Mouse (Mus musculus): Measurements from ENCODE around the gene Olfr418. TPM values are rescaled to one million over a fixed set of nuclear protein-coding genes. Genes with fewer than 3 reads are reported as not detected.
"Not testable (repeated sequence)": the region's sequence is repeated elsewhere in the genome, so short reads cannot be mapped to it uniquely, and the experiment has no call there.

Olfr418 gene
- polyA plus RNA-seq (2014; fragmentation: Nextera tagmentation; extraction: Ambion mirVana) = not detected in 2 replicates

GRCm38 (mm10) chr1:173265701-173266100 lies at the start of gene Olfr418:
Olfr418 (plus strand) TSS chr1:173266001.
- ATAC-seq (ENCODE audit: insufficient read depth) (no peak), DNase-seq (no peak)
- TF ChIP-seq CTCF (IDR thresholded peaks at IDR 0.05; ENCODE audit: low read depth) = no peak

GRCm38 (mm10) chr1:173216481-173216880 lies 49.3 kb upstream of the Olfr418 start:
- Histone ChIP-seq H3K27ac (ENCODE audit: low read depth) (no peak overlapping the region), H3K36me3 (ENCODE audit: insufficient read depth) (no peaks in the 10 kb centered on the region), H3K27me3 (ENCODE audit: insufficient read depth, low read length) (no peaks in the 10 kb centered on the region), H3K4me1 (ENCODE audit: insufficient read depth) (no peaks in the 10 kb centered on the region), H3K9me3 (ENCODE audit: low read depth, low read length) (no peaks in the 10 kb centered on the region), H3K4me2 (no peak overlapping the region), H3K9ac (no peak overlapping the region), H3K4me3 (ENCODE audit: low read depth, low read length) (no peak overlapping the region)
- DNase-seq (no peak), ATAC-seq (ENCODE audit: insufficient read depth) (no peak)
- TF ChIP-seq CTCF (IDR thresholded peaks at IDR 0.05; ENCODE audit: low read depth) = no peak
- 81% methylated on average over 3 of the region's 3 CpGs for WGBS

More at GRCm38 (mm10) chr1:173265701-173266100, at the start of gene Olfr418:
- no peak within 1 kb of the TSS for H3K4me2 ChIP-seq
- H3K4me3 ChIP-seq (ENCODE audit: low read depth, low read length) = no peak within 1 kb of the TSS
- no peaks in the 10 kb centered on the region for H3K36me3 ChIP-seq (ENCODE audit: insufficient read depth)
- no peak within 1 kb of the TSS for H3K27ac ChIP-seq (ENCODE audit: low read depth)
- H3K4me1 ChIP-seq (ENCODE audit: insufficient read depth) = no peaks in the 10 kb centered on the region
- H3K27me3 ChIP-seq (ENCODE audit: insufficient read depth, low read length) = no peaks in the 10 kb centered on the region
- no peak within 1 kb of the TSS for H3K9ac ChIP-seq
- no peaks in the 10 kb centered on the region for H3K9me3 ChIP-seq (ENCODE audit: low read depth, low read length)

- H3K27ac ChIP-seq (ENCODE audit: low read depth) = no peak within 1 kb of the TSS
- DNase-seq (no peak), ATAC-seq (ENCODE audit: insufficient read depth) (no peak)
- no peak within 1 kb of the TSS for H3K4me3 ChIP-seq (ENCODE audit: low read depth, low read length)
- H3K4me2 ChIP-seq = no peak within 1 kb of the TSS
- 88% methylated on average over 2 of the region's 2 CpGs for WGBS
- TF ChIP-seq CTCF (IDR thresholded peaks at IDR 0.05; ENCODE audit: low read depth) = no peak
- no peaks in the 10 kb centered on the region for H3K9me3 ChIP-seq (ENCODE audit: low read depth, low read length)
- H3K27me3 ChIP-seq (ENCODE audit: insufficient read depth, low read length) = no peaks in the 10 kb centered on the region
- H3K4me1 ChIP-seq (ENCODE audit: insufficient read depth) = no peaks in the 10 kb centered on the region
- H3K9ac ChIP-seq = no peak within 1 kb of the TSS
- H3K36me3 ChIP-seq (ENCODE audit: insufficient read depth) = no peaks in the 10 kb centered on the region
These were observed 38.7 kb upstream of the Olfr418 start, which contains the start of gene Fcer1a for GRCm38 (mm10) chr1:173227081-173227480. Fcer1a (minus strand) TSS chr1:173227214.

- H3K9ac ChIP-seq; H3K4me3 ChIP-seq (ENCODE audit: low read depth, low read length); H3K27me3 ChIP-seq (ENCODE audit: insufficient read depth, low read length); H3K4me2 ChIP-seq; H3K9me3 ChIP-seq (ENCODE audit: low read depth, low read length); H3K27ac ChIP-seq (ENCODE audit: low read depth); ATAC-seq (ENCODE audit: insufficient read depth); H3K4me1 ChIP-seq (ENCODE audit: insufficient read depth); DNase-seq; H3K36me3 ChIP-seq (ENCODE audit: insufficient read depth): not testable (repeated sequence)
- WGBS = 75% methylated on average over 1 of the region's 1 CpGs
These were observed 28.8 kb upstream of the Olfr418 start for GRCm38 (mm10) chr1:173237004-173237403.

GRCm38 (mm10) chr1:173249888-173250287 lies 15.9 kb upstream of the Olfr418 start:
- Histone ChIP-seq H3K4me2 (no peak overlapping the region), H3K4me3 (ENCODE audit: low read depth, low read length) (no peak overlapping the region), H3K9ac (no peak overlapping the region), H3K36me3 (ENCODE audit: insufficient read depth) (no peaks in the 10 kb centered on the region), H3K27ac (ENCODE audit: low read depth) (no peak overlapping the region), H3K9me3 (ENCODE audit: low read depth, low read length) (no peaks in the 10 kb centered on the region), H3K4me1 (ENCODE audit: insufficient read depth) (no peaks in the 10 kb centered on the region), H3K27me3 (ENCODE audit: insufficient read depth, low read length) (no peaks in the 10 kb centered on the region)
- DNase-seq (no peak), ATAC-seq (ENCODE audit: insufficient read depth) (no peak)
- 87% methylated on average over 3 of the region's 3 CpGs for WGBS
- no peak for TF ChIP-seq CTCF (IDR thresholded peaks at IDR 0.05; ENCODE audit: low read depth)

- ATAC-seq (ENCODE audit: insufficient read depth) = no peak
- no peak within 1 kb of the TSS for H3K27ac ChIP-seq (ENCODE audit: low read depth)
- no peaks in the 10 kb centered on the region for H3K4me1 ChIP-seq (ENCODE audit: insufficient read depth)
- H3K4me2 ChIP-seq = no peak within 1 kb of the TSS
- H3K4me3 ChIP-seq (ENCODE audit: low read depth, low read length) = no peak within 1 kb of the TSS
- no peaks in the 10 kb centered on the region for H3K27me3 ChIP-seq (ENCODE audit: insufficient read depth, low read length)
- H3K9me3 ChIP-seq (ENCODE audit: low read depth, low read length) = no peaks in the 10 kb centered on the region
- TF ChIP-seq CTCF (IDR thresholded peaks at IDR 0.05; ENCODE audit: low read depth) = no peak
- WGBS = 75% methylated on average over 3 of the region's 3 CpGs
- H3K36me3 ChIP-seq (ENCODE audit: insufficient read depth) = no peaks in the 10 kb centered on the region
- no peak within 1 kb of the TSS for H3K9ac ChIP-seq
- DNase-seq = no peak
These were observed 11.9 kb downstream of the Olfr418 start, which contains the start of gene Mptx2 for GRCm38 (mm10) chr1:173277677-173278076. Mptx2 (minus strand) TSS chr1:173277777.

GRCm38 (mm10) chr1:173302795-173303194 lies 37.0 kb downstream of the Olfr418 start:
- H3K9me3 ChIP-seq (ENCODE audit: low read depth, low read length); H3K36me3 ChIP-seq (ENCODE audit: insufficient read depth); H3K9ac ChIP-seq; H3K27ac ChIP-seq (ENCODE audit: low read depth); H3K4me3 ChIP-seq (ENCODE audit: low read depth, low read length); H3K4me1 ChIP-seq (ENCODE audit: insufficient read depth); H3K27me3 ChIP-seq (ENCODE audit: insufficient read depth, low read length); ATAC-seq (ENCODE audit: insufficient read depth); H3K4me2 ChIP-seq: not testable (repeated sequence)
- WGBS = 24% methylated on average over 3 of the region's 3 CpGs
- DNase-seq = peak; percentile 17

- H3K4me3 ChIP-seq (ENCODE audit: low read depth, low read length); ATAC-seq (ENCODE audit: insufficient read depth); H3K27me3 ChIP-seq (ENCODE audit: insufficient read depth, low read length); H3K9ac ChIP-seq; DNase-seq; H3K36me3 ChIP-seq (ENCODE audit: insufficient read depth); H3K27ac ChIP-seq (ENCODE audit: low read depth); H3K9me3 ChIP-seq (ENCODE audit: low read depth, low read length); H3K4me2 ChIP-seq; H3K4me1 ChIP-seq (ENCODE audit: insufficient read depth): not testable (repeated sequence)
- 58% methylated on average over 7 of the region's 7 CpGs for WGBS
These were observed 47.8 kb downstream of the Olfr418 start for GRCm38 (mm10) chr1:173313535-173314050.
